Mouse (Mus musculus) E14TG2a.4 (cell line): ENCODE measurements at regions not wholly inside any gene's neighbourhood (a gene's known extent, or its start where the extent isn't known, plus 50 kb on each side); places are given as distances from the start of the nearest gene placed in this dataset.

ENCODE experiments used
- CTCF ChIP-seq: conservative IDR thresholded peaks from 2 replicates; pipeline ENCODE4 v1.5.1; 2014; ENCODE audit warnings: low read length
- NANOG ChIP-seq: IDR thresholded peaks from 2 replicates; pipeline ENCODE4 v1.6.1; 2014; ENCODE audit warnings: borderline replicate concordance, low read length, mixed read lengths
- POU5F1 ChIP-seq: IDR thresholded peaks from 2 replicates; pipeline ENCODE4 v1.6.1; 2014; ENCODE audit warnings: low read length, borderline replicate concordance

- TF ChIP-seq CTCF = no peak
- no peak for TF ChIP-seq NANOG
- no peak for TF ChIP-seq POU5F1
These were observed 213.3 kb upstream of the Amigo2 start for GRCm38 (mm10) chr15:97460360-97460719.
